Mouse (Mus musculus): ENCODE measurements at regions not wholly inside any gene's neighbourhood (a gene's known extent, or its start where the extent isn't known, plus 50 kb on each side); places are given as distances from the start of the nearest gene placed in this dataset.

GRCm38 (mm10) chr1:98192671-98193070 is 97.2 kb upstream of the Pam start:
- DNase-seq (ENCODE audit: low spot score in 2 of 2) = no peak

- DNase-seq (ENCODE audit: low spot score in 2 of 2) = no peak
These were observed 96.6 kb upstream of the Pam start for GRCm38 (mm10) chr1:98192044-98192484.

GRCm38 (mm10) chr1:98191331-98191730 is 95.9 kb upstream of the Pam start:
- no peak for DNase-seq (ENCODE audit: low spot score in 2 of 2)

- no peak for DNase-seq (ENCODE audit: low spot score in 2 of 2)
These were observed 95.3 kb upstream of the Pam start for GRCm38 (mm10) chr1:98190741-98191140.

GRCm38 (mm10) chr1:98189991-98190471 is 94.6 kb upstream of the Pam start:
- DNase-seq (ENCODE audit: low spot score in 2 of 2) = no peak

- DNase-seq (ENCODE audit: low spot score in 2 of 2) = no peak
These were observed 84.9 kb upstream of the Pam start for GRCm38 (mm10) chr1:98180372-98180771.

GRCm38 (mm10) chr1:98179030-98179429 is 83.6 kb upstream of the Pam start:
- DNase-seq (ENCODE audit: low spot score in 2 of 2) = peak in 1 of 2 experiments; percentile 57

GRCm38 (mm10) chr1:98174811-98175132 is 79.3 kb upstream of the Pam start:
- no peak for DNase-seq (ENCODE audit: low spot score in 2 of 2)

GRCm38 (mm10) chr1:98173907-98174810 is 78.7 kb upstream of the Pam start:
- DNase-seq (ENCODE audit: low spot score in 2 of 2) = no peak

- no peak for DNase-seq (ENCODE audit: low spot score in 2 of 2)
These were observed 78.0 kb upstream of the Pam start for GRCm38 (mm10) chr1:98173431-98173830.

GRCm38 (mm10) chr1:98171291-98171690 is 75.8 kb upstream of the Pam start:
- no peak for DNase-seq (ENCODE audit: low spot score in 2 of 2)

GRCm38 (mm10) chr1:98169352-98169751 is 73.9 kb upstream of the Pam start:
- no peak for DNase-seq (ENCODE audit: low spot score in 2 of 2)

- no peak for DNase-seq (ENCODE audit: low spot score in 2 of 2)
These were observed 72.4 kb upstream of the Pam start for GRCm38 (mm10) chr1:98167800-98168199.

- DNase-seq (ENCODE audit: low spot score in 2 of 2) = no peak
These were observed 67.1 kb upstream of the Pam start for GRCm38 (mm10) chr1:98162639-98162927.

- DNase-seq (ENCODE audit: low spot score in 2 of 2) = no peak
These were observed 66.6 kb upstream of the Pam start for GRCm38 (mm10) chr1:98161882-98162638.

GRCm38 (mm10) chr1:98158969-98159368 is 63.5 kb upstream of the Pam start:
- DNase-seq (ENCODE audit: low spot score in 2 of 2) = no peak

- no peak for DNase-seq (ENCODE audit: low spot score in 2 of 2)
These were observed 51.9 kb upstream of the Pam start for GRCm38 (mm10) chr1:98147361-98147760.
